Mouse (Mus musculus) ES-E14 (cell line): ENCODE results near the gene Grb10.

Source experiments
- CHD2 ChIP-seq: IDR thresholded peaks from 2 replicates; pipeline ENCODE4 v1.6.1; 2014; ENCODE audit warnings: mild to moderate bottlenecking, low read depth, low read length, inconsistent platforms
- HCFC1 ChIP-seq: IDR thresholded peaks from 2 replicates; pipeline ENCODE4 v1.6.1; 2012; ENCODE audit warnings: low read length, inconsistent platforms, borderline replicate concordance; ENCODE audit not compliant: insufficient read depth
- MAFK ChIP-seq: IDR thresholded peaks from 2 replicates; pipeline ENCODE4 v1.6.1; 2014; ENCODE audit warnings: mild to moderate bottlenecking, low read depth, low read length, inconsistent platforms; ENCODE audit not compliant: insufficient read depth
- ZC3H11A ChIP-seq: IDR thresholded peaks from 2 replicates; pipeline ENCODE4 v1.6.1; 2012; ENCODE audit warnings: low read depth, mild to moderate bottlenecking, inconsistent platforms, low read length, borderline replicate concordance
- ZNF384 ChIP-seq: IDR thresholded peaks from 2 replicates; pipeline ENCODE4 v1.6.1; 2012; ENCODE audit warnings: low read depth, low read length, inconsistent platforms

- TF ChIP-seq ZNF384 (no peak), MAFK (no peak), HCFC1 (no peak), CHD2 (no peak), ZC3H11A (no peak)
Measured at GRCm38 (mm10) chr11:11945766-11946165, 92.7 kb downstream of the Grb10 start.
